Mouse (Mus musculus) adrenal gland, adult (tissue): ENCODE measurements at regions not wholly inside any gene's neighbourhood (a gene's known extent, or its start where the extent isn't known, plus 50 kb on each side); places are given as distances from the start of the nearest gene placed in this dataset.
"Not testable (repeated sequence)": the region's sequence is repeated elsewhere in the genome, so short reads cannot be mapped to it uniquely, and the experiment has no call there.

Source experiments
- DNase-seq, 2 experiments: peaks; one replicate each; pipeline ENCODE4 v3.0.0; 2022 to 2023; ENCODE audit warnings: low spot score in 1 of 2; ENCODE audit not compliant: inconsistent age in 2 of 2

DNA sequence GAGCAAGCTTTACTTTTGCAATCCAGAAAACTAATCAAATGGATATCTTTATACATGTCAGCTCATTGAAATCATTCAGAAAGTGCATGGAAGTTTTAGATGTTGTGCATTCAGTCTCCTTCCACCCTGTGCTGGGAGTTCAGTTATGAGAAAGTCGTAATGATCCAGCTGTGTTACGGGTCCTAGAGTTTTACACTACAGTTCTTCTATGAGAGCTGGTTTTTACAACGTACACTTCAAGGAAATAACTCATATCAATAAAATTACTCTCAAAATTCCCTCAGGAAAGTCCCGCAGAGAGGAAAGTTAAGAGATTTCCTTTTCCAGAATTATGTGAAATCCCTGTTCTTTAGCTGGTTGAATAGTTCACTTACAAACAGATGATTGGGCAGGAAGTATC, 418.1 kb upstream of the Slc10a2 start:
- no peak for DNase-seq

DNA sequence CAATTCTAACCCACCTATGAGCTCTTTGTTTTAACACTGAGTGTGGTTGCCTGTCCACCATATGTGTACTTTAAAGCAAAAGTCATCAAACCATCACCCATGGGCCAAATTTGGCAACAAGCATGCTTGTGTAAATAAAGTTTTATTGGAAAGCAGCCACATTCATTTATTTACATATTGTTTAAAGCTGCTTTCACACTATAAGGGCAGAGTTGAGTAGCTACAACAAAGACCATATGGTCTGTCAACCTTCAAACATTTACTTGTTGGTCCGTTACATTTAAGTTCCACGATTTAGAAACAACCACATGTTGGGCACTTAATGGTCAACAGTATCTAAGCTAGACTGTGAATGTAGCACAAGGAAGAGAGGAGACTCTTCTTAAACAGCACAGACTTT, 390.7 kb upstream of the Slc10a2 start:
- DNase-seq, result no peak

DNA sequence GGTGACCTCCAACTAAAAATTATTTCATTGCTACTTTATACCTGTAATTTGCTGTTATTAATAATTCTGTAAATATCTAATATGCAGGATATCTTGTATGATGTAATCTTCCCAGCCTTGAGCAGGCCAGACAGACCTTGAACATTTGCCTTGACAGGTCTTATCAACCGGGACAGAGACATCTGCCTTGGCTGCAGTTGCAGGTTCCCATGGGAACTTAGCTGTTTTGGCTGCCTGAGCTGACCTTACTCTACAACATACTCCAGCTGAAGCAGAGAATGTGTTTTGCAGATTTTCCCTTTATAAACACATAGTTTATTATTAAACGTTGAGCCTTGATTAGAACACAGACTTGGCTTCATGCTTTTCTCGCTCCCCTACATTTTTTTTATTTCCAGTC, 385.3 kb upstream of the Slc10a2 start:
- DNase-seq, result peak; percentile 81 to 85

DNA sequence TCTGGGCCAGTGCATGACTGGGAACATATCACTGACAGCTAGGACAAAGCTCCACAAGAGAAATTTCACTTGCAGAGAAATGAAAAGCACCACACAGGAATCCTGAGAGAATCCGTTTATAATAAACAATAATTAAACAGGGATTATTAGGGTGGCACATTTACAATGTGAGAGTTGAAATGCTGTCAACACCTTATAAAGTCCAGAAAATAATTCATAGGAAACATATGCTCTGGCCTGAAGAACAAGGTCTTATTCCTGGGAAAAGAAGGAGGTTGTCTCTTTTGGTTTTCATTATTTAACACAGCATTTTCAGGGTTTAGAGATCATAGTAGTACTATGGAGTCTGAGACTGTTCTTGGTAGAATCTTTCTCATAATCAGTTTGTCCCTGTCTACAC, 377.8 kb upstream of the Slc10a2 start:
- DNase-seq, result no peak

DNA sequence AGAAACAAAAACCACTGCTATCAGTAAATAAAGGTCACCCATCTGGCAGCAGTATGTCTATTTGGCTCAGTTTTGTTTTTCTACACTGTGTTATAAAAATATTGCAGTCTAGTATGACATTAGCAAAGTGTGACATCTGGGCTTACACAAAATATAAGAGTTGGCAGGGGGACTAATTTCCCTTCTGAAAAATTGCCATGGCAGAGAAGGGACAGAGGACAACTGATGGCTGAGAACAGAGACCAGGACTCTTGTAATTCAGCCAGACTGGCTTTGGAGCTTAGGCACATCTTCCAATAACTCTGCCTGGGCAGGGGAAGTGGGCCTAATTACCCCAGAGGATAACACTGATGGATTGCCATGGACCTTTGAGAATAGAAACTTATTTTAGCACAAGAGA, 367.8 kb upstream of the Slc10a2 start:
- peak in 1 of 2 experiments; percentile 48 for DNase-seq

DNA sequence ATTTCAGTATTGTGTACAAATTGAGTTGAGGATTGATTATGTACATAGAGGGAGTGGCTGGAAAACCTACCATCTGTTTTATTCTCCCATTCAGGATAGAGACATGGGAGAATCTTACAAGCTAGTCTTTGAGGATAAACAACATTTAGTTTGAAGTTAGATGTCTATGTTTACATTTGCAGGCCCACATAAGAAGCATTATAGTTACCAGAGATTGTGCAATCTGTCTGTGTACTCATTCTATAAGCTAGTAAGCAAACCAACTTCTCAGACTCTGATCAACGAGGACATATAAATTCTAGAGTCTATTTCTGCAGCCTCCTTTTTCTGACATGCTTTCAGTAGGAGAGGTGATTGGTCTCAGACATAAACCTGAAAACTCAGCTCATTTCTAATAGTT, 367.4 kb upstream of the Slc10a2 start:
- no peak for DNase-seq

DNA sequence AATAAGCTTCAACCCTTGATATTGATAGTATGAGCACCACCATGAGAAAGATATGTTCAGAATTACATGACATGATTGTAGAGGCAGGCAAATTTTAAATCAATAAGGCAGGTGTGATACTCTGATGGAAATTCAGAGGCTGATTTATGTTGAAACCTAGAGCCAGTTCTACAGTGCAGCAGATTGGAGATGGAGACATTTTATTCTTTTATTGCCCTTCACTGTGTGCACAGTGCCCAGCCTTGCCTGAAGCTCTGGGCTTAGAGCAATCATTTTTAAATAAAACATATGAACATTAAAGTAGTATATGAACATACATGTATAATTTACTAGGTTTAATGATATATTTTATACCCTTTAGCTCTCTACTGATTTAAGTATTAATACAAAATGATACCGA, 352.5 kb upstream of the Slc10a2 start:
- DNase-seq, result no peak

DNA sequence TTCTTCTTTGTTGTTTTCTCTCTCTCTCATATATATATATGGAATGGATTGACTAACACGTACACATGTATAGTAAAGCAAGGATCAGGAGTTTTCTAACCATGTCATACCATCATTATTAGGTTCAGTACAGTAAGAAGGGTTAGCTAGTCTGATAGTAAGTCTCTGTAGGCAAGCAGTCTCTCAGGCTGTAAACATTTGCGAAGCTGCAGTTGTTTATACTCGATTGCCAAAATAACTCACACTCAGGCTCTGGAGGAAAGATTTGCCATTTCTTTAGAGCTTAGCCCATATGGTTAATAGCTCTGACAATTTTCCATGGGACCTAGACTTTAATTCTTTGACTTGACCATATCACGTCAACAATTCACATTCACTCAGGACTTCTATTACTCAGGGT, 348.3 kb upstream of the Slc10a2 start:
- no peak for DNase-seq

DNA sequence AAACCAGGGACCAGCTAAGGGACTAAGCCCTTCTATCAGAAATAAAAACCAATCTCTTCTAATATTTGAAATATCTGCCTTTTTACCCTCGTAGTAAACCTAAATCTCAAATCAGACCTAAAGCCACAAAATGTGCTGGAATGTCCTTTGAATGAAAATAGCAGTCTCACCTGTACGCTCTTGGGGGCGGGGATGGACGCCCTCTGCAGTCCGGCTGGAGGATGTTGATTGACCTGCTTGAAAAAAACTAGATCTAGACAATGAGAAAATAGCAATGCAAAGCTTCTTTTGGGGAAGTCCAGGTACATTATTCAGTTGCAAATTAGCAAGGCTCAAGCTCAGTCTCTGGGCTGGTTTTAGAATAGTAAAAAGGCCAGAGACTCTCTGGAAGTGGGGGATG, 337.1 kb upstream of the Slc10a2 start:
- not testable (repeated sequence) for DNase-seq

DNA sequence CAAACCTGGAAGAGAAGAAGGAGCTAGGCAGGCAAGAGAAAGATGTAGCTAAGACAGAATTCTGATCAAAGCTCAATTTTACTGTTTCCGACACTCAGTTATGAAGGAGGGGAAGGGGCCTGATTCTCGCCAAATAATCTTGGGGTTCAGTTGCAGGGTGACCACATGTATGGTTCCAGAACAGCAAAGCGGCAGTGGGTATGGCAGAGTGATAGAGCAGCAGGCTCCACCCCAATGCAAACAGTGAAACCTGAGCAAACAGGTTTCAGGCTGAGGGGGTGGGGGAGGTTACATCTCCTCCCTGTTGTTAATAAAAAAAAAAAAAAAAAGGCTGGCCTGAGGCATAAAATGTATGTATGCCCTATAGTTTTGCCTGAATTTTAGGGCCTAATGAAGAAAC, 335.3 kb upstream of the Slc10a2 start:
- DNase-seq, result not testable (repeated sequence)

DNA sequence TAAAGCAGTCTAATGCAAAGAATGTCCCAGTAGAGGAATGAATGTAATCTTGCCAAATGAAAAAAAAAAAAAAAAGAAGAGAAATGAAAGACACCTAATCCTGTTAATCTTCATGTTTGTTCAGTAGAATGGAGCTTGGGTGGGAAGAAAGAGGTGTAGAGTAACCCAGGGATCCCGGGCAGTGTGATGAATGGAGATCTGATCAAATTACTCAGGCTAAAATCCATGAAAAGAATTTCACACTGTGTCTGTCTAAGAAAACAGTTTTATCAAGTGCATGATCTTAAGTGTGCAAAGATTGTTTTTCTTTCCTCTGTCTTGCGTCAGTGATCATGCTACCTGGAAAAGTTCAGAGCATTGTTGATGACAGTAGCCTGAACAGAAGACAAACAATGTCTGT, 333.9 kb upstream of the Slc10a2 start:
- no peak for DNase-seq

DNA sequence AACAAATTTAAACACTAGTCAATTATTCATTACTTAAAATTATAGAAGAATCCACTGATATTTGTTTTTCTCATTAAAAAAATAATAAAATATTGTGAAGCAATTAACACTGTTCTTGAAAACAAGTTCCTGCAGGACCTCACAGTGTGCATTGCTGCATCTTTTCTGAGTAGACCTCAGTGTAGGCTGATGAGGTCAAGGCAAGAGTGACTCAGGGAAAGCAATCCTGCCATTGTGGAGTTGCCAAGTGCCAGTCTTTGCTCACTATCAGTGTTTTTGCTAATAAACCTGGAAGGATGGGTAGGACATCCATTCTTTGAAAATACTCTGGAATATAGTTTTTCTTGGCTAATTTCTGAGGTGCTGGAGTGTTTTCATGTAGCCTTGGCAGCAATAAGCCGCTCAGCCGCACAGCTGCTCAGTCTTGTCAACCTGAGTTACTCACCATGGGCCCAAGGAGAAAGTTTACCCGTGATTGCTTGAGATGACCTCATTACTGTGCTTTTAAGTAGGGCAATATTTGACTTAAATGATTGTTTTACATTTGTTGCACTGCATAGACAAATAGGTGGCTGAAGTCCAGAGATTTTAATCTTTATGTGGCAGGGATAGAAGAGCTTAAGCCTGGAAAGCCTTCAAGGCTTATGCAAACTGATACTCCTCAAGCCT, 323.3 kb upstream of the Slc10a2 start:
- peak; percentile 51 to 85 for DNase-seq

DNA sequence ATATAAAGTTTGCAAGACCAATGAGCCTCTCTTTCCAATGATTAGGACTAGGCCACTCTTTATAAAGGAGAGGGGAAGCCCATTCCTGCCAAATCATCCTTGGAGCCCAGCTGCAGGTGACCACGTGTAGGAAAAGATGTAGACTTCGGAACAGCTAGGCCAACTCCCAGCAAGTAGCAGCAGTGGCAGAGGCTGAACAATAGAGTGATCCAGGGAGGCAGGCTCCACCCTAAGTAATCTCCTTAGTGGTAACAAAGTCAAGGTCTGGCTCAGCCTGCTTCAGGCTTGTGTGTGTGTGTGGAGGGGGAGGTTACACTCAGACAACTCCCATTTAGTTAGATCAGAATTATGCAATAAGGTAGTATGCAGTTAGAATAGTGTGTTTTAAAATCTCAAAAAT, 311.7 kb upstream of the Slc10a2 start:
- DNase-seq, result not testable (repeated sequence)

DNA sequence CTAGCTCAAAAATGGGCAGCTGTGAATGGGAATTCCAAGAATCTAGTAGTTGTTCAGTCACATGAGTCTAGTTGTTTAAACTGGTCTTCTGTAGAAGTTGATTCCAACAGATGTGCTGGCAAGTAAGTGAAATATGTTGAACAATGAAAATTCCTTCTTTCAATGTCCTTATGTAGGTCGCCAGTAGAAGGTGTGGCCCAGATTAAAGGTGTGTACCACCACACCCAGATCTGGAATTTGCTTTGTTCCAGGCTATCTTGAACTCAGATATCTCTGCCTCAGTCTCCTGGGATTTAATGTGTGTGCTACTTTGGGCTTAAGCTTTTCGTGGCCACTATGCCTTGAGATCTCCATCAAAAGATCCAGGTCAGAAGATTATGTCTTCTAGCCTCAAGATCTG, 279.7 kb upstream of the Slc10a2 start:
- DNase-seq, result no peak

DNA sequence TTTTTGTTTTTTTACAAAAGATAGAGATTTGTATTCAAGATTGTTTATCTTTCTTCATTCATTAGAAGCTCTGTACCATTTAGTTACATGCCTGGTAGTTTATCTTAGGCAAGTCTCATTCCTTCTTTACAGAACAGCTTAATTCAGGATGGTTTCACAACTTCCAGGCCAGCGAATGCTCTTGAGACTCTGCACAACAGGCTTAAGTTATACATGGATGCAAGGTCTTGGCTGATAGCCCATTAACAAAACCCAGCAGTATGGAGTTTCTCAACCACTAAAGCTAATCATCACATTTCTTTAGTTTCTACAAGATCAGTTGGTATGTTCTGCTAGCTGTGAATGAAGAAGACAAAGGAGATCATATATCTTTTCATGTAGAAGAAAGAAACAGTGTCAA, 272.9 kb upstream of the Slc10a2 start:
- no peak for DNase-seq

DNA sequence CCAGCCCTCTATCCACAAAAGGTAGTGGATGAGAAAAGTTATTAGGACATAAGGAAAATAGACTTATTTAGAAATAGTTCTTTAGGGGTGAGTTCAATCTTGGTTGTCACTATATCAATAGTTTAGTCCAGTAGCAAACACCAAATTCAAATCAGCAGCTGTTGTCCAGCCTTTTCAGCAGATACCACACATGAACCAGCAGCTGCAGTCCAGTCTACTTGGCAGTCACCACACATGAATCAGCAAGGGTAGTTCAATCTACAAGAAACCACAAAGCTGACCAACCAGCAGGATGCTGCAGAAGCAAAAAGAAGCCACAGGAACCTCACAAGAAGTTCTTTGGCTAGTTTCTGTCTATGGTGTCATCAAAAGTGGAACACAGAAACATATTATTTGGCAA, 234.8 kb upstream of the Slc10a2 start:
- DNase-seq, result no peak

DNA sequence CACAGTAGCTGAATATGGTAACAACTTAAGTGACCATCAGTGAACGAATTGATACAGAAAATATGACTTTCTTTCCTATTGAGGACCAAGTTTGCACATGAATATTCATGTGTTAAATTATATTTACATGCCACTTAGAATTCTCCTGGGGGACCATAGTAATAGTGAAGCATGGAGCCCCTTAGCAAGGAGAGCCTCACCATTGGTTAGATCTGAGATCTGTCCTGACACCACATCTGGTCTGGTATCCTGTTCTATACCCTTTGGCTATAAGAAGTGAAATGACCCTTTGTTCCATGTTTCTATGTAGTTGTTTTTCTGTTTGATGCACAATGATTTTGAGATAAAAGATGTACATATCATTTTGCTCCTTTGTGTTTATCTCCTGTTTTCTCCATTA, 209.4 kb upstream of the Slc10a2 start:
- DNase-seq, result no peak

DNA sequence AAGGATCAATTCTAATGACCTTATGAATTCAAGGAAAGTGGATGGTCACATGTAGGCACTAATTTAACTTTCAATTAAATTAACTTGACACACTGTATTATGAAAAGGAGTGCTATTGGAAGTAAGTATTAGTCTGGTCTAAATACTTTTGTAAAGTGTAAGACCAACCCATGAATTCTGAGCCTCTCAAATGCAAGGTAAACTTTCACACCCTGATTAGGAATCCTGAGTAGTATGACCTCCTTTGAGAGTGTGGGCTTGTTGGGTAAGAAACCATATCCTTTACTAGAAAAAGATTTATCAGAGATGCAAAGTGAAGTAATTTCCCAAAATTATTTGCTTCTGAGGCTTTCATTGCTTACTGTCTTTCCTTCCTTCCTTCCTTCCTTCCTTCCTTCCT, 194.8 kb upstream of the Slc10a2 start:
- DNase-seq, result no peak

DNA sequence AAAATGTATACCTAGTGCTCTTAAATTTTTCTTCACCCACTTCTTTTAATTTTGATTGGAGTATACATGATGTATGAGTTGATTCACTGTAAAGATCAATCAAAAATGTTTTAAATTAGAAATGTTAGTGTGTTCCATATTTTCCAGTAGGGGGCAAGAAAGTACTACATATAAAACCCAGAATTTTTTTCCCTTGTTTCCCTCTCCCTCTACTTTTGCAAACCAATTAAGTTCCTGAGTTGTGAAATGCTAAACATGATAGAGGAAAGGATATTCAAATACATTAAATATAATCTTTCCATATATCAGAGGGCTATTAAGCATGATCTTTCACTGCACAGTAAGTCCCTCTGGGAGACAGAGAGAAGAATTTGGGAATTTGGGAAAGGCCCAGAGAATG, 192.0 kb upstream of the Slc10a2 start:
- DNase-seq, result peak in 1 of 2 experiments; percentile 33

DNA sequence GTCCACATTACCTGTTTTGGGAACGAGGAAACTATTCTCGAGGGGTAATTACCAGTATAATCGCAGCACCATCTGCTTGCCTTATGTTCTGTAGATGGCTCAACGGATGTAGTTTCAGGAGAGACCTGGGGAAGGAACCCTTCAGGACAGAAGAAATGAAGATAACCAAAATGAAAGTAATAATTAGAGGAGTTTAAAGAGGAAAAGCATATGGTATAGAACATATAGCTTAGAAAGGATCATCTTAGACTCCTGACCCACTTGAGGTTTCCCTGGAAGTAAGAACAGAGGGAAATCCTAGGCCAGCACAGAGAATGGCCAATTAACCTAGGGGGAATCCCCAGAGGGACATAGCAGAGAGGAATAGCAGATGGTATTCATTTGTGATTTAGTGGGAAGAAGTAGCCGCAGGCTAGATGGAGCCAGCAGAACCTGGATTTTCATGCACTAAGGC, 180.6 kb upstream of the Slc10a2 start:
- no peak for DNase-seq

DNA sequence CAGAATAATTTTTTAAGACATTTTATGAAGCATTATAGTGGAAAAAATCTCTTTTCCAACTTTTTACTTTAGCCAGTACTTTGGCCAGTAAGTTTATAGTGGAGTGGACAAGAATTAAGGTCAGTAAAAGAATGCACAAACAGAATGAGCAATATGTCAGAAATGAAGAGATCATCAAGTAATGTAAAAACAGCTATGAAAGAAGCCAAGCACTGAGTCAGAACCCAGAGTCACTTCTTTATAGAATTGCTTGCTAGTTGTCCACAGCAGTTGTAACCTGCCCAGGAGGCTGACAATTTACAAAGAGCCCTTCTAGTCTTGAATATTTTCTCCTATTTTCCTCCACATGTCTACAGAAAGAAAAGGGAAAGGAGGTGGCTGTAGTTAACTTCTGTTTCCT, 178.6 kb upstream of the Slc10a2 start:
- DNase-seq, result peak; percentile 7 to 37

DNA sequence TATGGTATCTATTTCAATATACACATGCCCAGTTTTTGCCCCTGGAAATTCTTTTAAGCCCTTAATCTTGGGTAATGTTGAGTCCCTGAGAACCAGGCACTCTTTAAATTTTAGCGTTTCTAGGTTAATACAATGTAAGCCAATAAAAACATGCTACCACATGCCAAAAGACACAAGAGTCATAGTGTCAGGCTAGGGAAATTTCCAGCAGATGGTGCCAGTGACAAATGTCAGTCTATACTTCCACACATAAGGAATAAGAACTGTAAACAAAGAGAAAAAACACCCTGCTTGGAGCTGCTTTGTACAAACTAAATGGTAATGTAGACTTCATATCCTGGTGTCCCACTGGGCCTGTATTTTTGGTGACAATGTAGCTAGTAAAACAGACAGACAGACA, 157.2 kb upstream of the Slc10a2 start:
- no peak for DNase-seq

DNA sequence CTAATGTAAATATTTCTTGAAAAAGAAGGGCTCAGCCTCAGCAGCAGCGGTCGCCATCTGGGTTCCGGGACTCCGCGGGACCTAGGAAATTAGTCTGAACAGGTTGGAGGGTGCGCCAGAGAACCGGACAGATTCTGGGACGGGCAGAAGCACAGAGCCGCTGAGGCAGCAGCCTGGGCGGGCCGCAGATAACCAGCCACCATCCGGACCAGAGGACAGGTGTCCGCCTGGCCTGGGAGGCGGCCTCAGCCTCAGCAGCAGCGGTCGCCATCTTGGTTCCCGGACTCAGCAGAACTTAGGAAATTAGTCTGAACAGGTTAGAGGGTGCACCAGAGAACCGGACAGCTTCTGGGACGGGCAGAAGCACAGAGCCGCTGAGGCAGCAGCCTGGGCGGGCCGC, 136.7 kb upstream of the Slc10a2 start:
- peak; percentile 23 to 43 for DNase-seq
